Mouse (Mus musculus) CH12.LX (cell line): Measurements from ENCODE around the gene Aaed1. TPM values are rescaled to one million over a fixed set of nuclear protein-coding genes. Genes with fewer than 3 reads are reported as not detected.

ENCODE experiments used
- DNase-seq: peaks from one replicate; pipeline ENCODE4 v3.0.0-alpha.2; 2013; ENCODE audit errors: extremely low read depth
- H3K27ac ChIP-seq: 2 replicates; pipeline ENCODE4 v1.5.1; 2012; ENCODE audit warnings: low read depth, mild to moderate bottlenecking, control low read depth, moderate library complexity; ENCODE audit not compliant: insufficient read depth
- H3K27me3 ChIP-seq: replicated peaks from 2 replicates; pipeline ENCODE3; 2012; ENCODE audit warnings: inconsistent platforms
- H3K36me3 ChIP-seq, 2 experiments: replicated peaks in 1 of 2; 2 replicates each; pipeline versions ENCODE3 to v1.6.1; 2012; ENCODE audit warnings: inconsistent platforms in 1 of 2, low read length in 1 of 2, mild to moderate bottlenecking in 1 of 2, mixed read lengths in 1 of 2, moderate library complexity in 1 of 2; ENCODE audit not compliant: control insufficient read depth in 1 of 2, insufficient read depth in 1 of 2
- H3K4me1 ChIP-seq, 2 experiments: 2 replicates each; pipeline ENCODE4 v1.6.1; 2012; ENCODE audit warnings: inconsistent platforms in 1 of 2, moderate library complexity in 1 of 2; ENCODE audit not compliant: insufficient read depth in 2 of 2, control insufficient read depth in 1 of 2
- H3K4me2 ChIP-seq: 2 replicates; pipeline ENCODE4 v1.6.1; 2012; ENCODE audit warnings: low read depth, mild to moderate bottlenecking, control low read depth; ENCODE audit not compliant: poor library complexity, insufficient read depth, severe bottlenecking
- H3K4me3 ChIP-seq, 3 experiments: fragments of 150-350 bp in 1 of 3; sonication (generic) in 1 of 3; replicated peaks in 1 of 3; 2 replicates each; pipeline versions ENCODE3 to v1.5.1; 2011 to 2012; ENCODE audit warnings: low read depth in 2 of 3, low read length in 2 of 3, mild to moderate bottlenecking in 2 of 3, moderate library complexity in 2 of 3, control low read depth in 1 of 3, improper control_type of control experiment in 1 of 3, inconsistent platforms in 1 of 3, mixed read lengths in 1 of 3; ENCODE audit not compliant: poor library complexity in 1 of 3
- H3K79me2 ChIP-seq: replicated peaks from 2 replicates; pipeline ENCODE4 v1.6.1; 2012; ENCODE audit warnings: mild to moderate bottlenecking, moderate library complexity; ENCODE audit not compliant: control insufficient read depth, poor library complexity, insufficient read depth, severe bottlenecking; ENCODE audit errors: extremely low read depth
- H3K9ac ChIP-seq: 2 replicates; pipeline ENCODE4 v1.6.1; 2012; ENCODE audit warnings: low read depth, mild to moderate bottlenecking, control low read depth, moderate library complexity; ENCODE audit not compliant: insufficient read depth
- H3K9me3 ChIP-seq: replicated peaks from 2 replicates; pipeline ENCODE3; 2012; ENCODE audit warnings: low read length, inconsistent platforms, mixed read lengths
- CHD2 ChIP-seq: IDR thresholded peaks from 2 replicates; pipeline ENCODE4 v1.6.1; 2011; ENCODE audit warnings: low read length, improper control_type of control experiment
- CTCF ChIP-seq, 2 experiments: IDR thresholded peaks in 1 of 2; conservative IDR thresholded peaks in 1 of 2; 2 replicates each; pipeline ENCODE4 v1.5.1; 2011 to 2012; ENCODE audit warnings: low read depth in 2 of 2, low read length in 2 of 2, improper control_type of control experiment in 1 of 2, inconsistent platforms in 1 of 2, mild to moderate bottlenecking in 1 of 2, moderate library complexity in 1 of 2
- ELF1 ChIP-seq: IDR thresholded peaks from 2 replicates; pipeline ENCODE4 v1.6.1; 2014; ENCODE audit warnings: low read depth, mild to moderate bottlenecking, inconsistent platforms, low read length, improper control_type of control experiment
- EP300 ChIP-seq: IDR thresholded peaks from 2 replicates; pipeline ENCODE4 v1.6.1; 2011; ENCODE audit warnings: low read length, improper control_type of control experiment
- JUN ChIP-seq: IDR thresholded peaks from 2 replicates; pipeline ENCODE4 v1.6.1; 2011; ENCODE audit warnings: low read depth, mild to moderate bottlenecking, low read length, improper control_type of control experiment, moderate library complexity; ENCODE audit not compliant: insufficient read depth
- MAX ChIP-seq: IDR thresholded peaks from 2 replicates; pipeline ENCODE4 v1.6.1; 2011; ENCODE audit warnings: low read length, improper control_type of control experiment
- MEF2A ChIP-seq: IDR thresholded peaks from 2 replicates; pipeline ENCODE4 v1.6.1; 2014; ENCODE audit warnings: low read depth, mild to moderate bottlenecking, inconsistent platforms, low read length, improper control_type of control experiment, borderline replicate concordance
- MYC ChIP-seq: IDR thresholded peaks from 2 replicates; pipeline ENCODE4 v1.6.1; 2011; ENCODE audit warnings: low read depth, mild to moderate bottlenecking, improper control_type of control experiment, low read length
- NRF1 ChIP-seq: IDR thresholded peaks from 2 replicates; pipeline ENCODE4 v1.6.1; 2014; ENCODE audit warnings: low read depth, mild to moderate bottlenecking, inconsistent platforms, low read length, improper control_type of control experiment, moderate library complexity
- POLR2A ChIP-seq: IDR thresholded peaks from 2 replicates; pipeline ENCODE4 v1.6.1; 2011; ENCODE audit warnings: low read depth, mild to moderate bottlenecking, improper control_type of control experiment, low read length
- SMC3 ChIP-seq: IDR thresholded peaks from 2 replicates; pipeline ENCODE4 v1.6.1; 2011; ENCODE audit warnings: low read depth, low read length, improper control_type of control experiment
- TBP ChIP-seq: conservative IDR thresholded peaks from 2 replicates; pipeline ENCODE4 v1.6.1; 2011; ENCODE audit warnings: low read depth, low read length, improper control_type of control experiment
- UBTF ChIP-seq: IDR thresholded peaks from 2 replicates; pipeline ENCODE4 v1.6.1; 2012; ENCODE audit warnings: low read depth, mild to moderate bottlenecking, inconsistent platforms, low read length, improper control_type of control experiment, moderate library complexity
- USF1 ChIP-seq: IDR thresholded peaks from 2 replicates; pipeline ENCODE4 v1.6.1; 2014; ENCODE audit warnings: low read depth, mild to moderate bottlenecking, inconsistent platforms, low read length, improper control_type of control experiment
- USF2 ChIP-seq: conservative IDR thresholded peaks from 2 replicates; pipeline ENCODE4 v1.6.1; 2011; ENCODE audit warnings: low read depth, low read length, improper control_type of control experiment
- ZC3H11A ChIP-seq: IDR thresholded peaks from 2 replicates; pipeline ENCODE4 v1.6.1; 2012; ENCODE audit warnings: low read depth, mild to moderate bottlenecking, inconsistent platforms, low read length, improper control_type of control experiment
- ZKSCAN1 ChIP-seq: IDR thresholded peaks from 2 replicates; pipeline ENCODE4 v1.6.1; 2012; ENCODE audit warnings: low read depth, inconsistent platforms, low read length, improper control_type of control experiment, borderline replicate concordance
- ZMIZ1 ChIP-seq: IDR thresholded peaks from 2 replicates; pipeline ENCODE4 v1.6.1; 2012; ENCODE audit warnings: low read depth, mild to moderate bottlenecking, inconsistent platforms, low read length, improper control_type of control experiment
- dilution Hi-C: fragments of 300-500 bp; cut with MboI; formaldehyde crosslinking; loops from 2 replicates; pipeline ENCODE4 v1.14.3; 2020; ENCODE audit warnings: low sequenced_read_pairs; ENCODE audit not compliant: extremely low pct_unique_long_range_greater_than_20kb, extremely low pct_ligation_motif_present
- in situ Hi-C: fragments of 300-500 bp; cut with MboI; formaldehyde crosslinking; loops from 3 replicates; pipeline ENCODE4 v1.14.3; 2019; ENCODE audit warnings: low sequenced_read_pairs, low pct_ligation_motif_present, low pct_unique_long_range_greater_than_20kb, mixed read lengths
- polyA plus RNA-seq: library from polyadenylated mRNA; unstranded; fragments of >175 nt; gene quantifications from 2 replicates; pipeline ENCODE4 v1.2.1, GENCODE M21; 2012; ENCODE audit warnings: low read depth; ENCODE audit not compliant: insufficient read length
- total RNA-seq, 2 experiments: library from RNA; depleted of rRNA; stranded (reverse); fragments of 300-350 nt in 1 of 2; fragments of >200 nt in 1 of 2; gene quantifications; 2 replicates each; pipeline ENCODE4 v1.2.3; 2012 to 2014

Aaed1 gene
- total and polyA plus RNA-seq, 3 experiments: 8.2 to 22.1 (median 12.2) TPM

DNA sequence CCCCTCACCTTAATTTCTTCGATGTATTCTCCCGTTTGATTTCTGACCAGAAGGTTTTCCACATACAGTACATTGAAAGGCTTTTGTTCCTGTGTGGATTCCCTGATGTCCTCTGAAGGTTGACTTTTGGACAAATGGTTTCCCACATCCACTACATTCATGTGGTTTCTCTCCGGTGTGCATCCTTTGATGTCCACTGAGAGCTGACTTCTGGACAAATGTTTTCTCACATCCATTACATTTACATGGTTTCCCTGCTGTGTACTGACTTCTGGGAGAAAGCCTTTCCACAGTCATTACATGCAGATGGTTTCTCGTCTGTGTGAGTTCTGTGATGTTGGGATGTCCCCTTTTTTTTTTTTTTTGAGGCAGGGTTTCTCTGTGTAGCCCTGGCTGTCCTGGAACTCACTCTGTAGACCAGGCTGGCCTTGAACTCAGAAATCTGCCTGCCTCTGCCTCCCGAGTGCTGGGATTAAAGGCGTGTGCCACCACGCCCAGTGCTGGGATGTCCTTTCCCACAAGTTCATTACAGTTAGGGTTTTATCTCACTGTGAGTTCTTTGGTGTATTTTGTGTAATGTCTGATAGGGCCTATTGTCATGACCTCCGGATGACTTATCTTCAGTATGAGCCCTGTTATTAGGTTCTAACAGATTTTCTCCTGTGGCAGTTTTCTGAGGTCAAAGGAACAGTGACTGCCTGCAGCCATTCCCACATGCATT is 10.2 kb upstream of the Aaed1 start:
- dilution Hi-C loops (no loop called here), in situ Hi-C loops (no loop called here)
- H3K79me2 ChIP-seq: no peaks in the 10 kb centered on the region
- no peak overlapping the region for H3K27ac ChIP-seq
- no peaks in the 10 kb centered on the region for H3K27me3 ChIP-seq
- H3K4me1 ChIP-seq: no peaks in the 10 kb centered on the region
- no peaks in the 10 kb centered on the region for H3K9me3 ChIP-seq
- H3K9ac ChIP-seq: no peak overlapping the region
- H3K4me3 ChIP-seq: no peak overlapping the region
- no peak overlapping the region for H3K4me2 ChIP-seq
- TF ChIP-seq ZKSCAN1 (no peak), POLR2A (no peak), ZC3H11A (no peak), USF2 (no peak)
- H3K36me3 ChIP-seq: no peaks in the 10 kb centered on the region
- DNase-seq: no peak

DNA sequence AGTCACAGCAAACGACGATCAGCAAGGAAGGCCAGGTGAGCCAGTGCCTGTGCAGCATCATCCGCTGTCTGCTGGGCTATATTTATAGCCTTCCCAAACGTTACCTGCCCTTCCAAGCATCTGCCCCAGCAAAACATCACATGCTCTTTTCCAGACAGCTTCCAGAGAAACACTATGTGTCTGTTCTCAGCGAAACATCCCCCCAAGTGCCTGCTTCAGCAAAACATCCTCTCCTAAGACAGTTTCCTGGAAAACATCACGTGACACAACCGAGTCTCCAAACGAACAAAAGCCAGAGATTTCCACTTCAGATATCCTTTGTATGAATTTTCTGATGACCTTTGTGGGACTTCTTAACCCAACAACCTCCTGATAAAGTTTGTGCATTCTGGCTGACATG is 7.8 kb upstream of the Aaed1 start:
- DNase-seq: no peak
- in situ Hi-C loops (no loop called here), dilution Hi-C loops (no loop called here)
- no peak overlapping the region for H3K4me2 ChIP-seq
- H3K9ac ChIP-seq: no peak overlapping the region
- H3K27me3 ChIP-seq: no peaks in the 10 kb centered on the region
- TF ChIP-seq CHD2 (no peak), TBP (no peak), SMC3 (no peak), USF1 (no peak), ZMIZ1 (no peak), MAX (no peak), CTCF (conservative IDR thresholded peaks at IDR 0.05 in 1 of 2, IDR thresholded peaks at IDR 0.05 in 1 of 2; ENCODE audit: low read depth in 2 of 2, low read length in 2 of 2) (no peak), UBTF (no peak), USF2 (no peak), ELF1 (no peak), JUN (no peak), EP300 (no peak), MYC (no peak), MEF2A (no peak), NRF1 (no peak)
- TF ChIP-seq, all 38 proteins: peak for 0
- H3K9me3 ChIP-seq: no peaks in the 10 kb centered on the region
- H3K4me1 ChIP-seq: peaks cover 0 to 3% of the 10 kb centered on the region in 2 experiments; a peak in 1 of 4 replicates
- no peaks in the 10 kb centered on the region for H3K36me3 ChIP-seq
- no peaks in the 10 kb centered on the region for H3K79me2 ChIP-seq
- H3K27ac ChIP-seq: no peak overlapping the region
- H3K4me3 ChIP-seq: no peak overlapping the region
